Mouse (Mus musculus) right cerebral cortex, adult 18-20 months (tissue): ENCODE data around the gene Vmn1r59.
"Not testable (repeated sequence)": the region's sequence is repeated elsewhere in the genome, so short reads cannot be mapped to it uniquely, and the experiment has no call there.

Source experiments
- DNase-seq: peaks from one replicate; pipeline ENCODE4 v3.0.0; 2022; ENCODE audit warnings: mixed read lengths

Vmn1r59 gene

DNA sequence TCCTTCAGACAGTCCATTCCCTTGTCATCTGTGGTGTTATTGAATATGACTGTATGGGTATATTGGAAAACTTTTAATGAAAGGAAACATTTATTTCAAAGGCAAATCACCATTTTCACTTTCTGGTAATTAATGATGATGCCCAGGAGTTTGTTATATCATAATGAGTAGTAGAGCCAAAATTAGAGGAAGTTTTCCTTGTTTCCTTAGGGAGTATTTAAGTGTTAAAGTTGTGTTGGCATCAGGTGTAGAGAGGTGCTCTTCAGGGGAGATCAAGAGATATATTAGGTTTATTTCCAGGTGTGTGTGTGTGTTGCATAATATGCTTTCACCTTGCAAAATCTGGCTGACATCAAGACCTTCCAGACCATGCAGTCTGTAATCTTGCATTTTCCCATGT is at the start of gene Vmn1r59:
Gene Vmn1r59 (minus strand): TSS at position 101 of the 400 bp plus-strand sequence.
- DNase-seq: no peak

GRCm38 (mm10) chr7:5493856-5494255 is 37.3 kb upstream of the Vmn1r59 start, which contains the start of gene Vmn2r28:
Gene Vmn2r28 (minus strand): TSS chr7:5493956.
- DNase-seq: not testable (repeated sequence)

- not testable (repeated sequence) for DNase-seq
These were observed 2.6 kb downstream of the Vmn1r59 start for GRCm38 (mm10) chr7:5454011-5454410.

DNA sequence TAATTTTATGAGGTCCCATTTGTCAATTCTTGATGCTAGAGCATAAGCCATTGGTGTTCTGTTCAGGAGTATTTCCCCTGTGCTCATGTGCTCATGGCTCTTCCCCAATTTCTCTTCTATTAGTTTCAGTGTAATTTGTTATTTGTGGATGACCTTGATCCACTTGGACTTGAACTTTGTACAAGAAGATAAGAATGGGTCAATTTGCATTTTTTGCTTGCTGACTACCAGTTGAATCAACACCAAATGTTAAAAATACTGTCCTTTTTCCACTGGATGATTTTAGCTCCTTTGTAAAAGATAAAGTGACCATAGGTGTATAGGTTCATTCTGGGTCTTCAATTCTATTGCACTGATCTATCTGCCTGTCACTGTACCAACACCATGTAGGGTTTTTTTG is 7.9 kb downstream of the Vmn1r59 start:
- DNase-seq: no peak

DNA sequence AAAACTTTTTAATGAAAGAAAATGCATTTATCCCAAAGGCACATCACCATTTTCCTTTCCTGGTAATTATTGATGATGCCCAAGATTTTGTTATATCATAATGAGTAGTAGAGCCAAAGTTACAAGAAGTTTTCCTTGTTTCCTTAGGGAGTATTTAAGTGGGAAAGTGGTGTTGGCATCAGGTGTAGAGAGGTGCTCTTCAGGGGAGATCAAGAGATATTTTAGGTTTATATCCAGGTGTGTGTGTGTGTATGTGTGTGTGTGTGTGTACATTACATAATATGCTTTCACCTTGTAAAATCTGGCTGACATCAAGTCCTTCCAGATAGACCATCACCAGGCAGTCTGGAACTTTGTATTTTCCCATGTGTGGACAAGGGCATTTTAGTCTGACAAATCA is 43.3 kb downstream of the Vmn1r59 start, which contains the start of gene Vmn1r58:
Gene Vmn1r58 (minus strand): TSS at position 101 of the 400 bp plus-strand sequence.
- DNase-seq: not testable (repeated sequence)

DNA sequence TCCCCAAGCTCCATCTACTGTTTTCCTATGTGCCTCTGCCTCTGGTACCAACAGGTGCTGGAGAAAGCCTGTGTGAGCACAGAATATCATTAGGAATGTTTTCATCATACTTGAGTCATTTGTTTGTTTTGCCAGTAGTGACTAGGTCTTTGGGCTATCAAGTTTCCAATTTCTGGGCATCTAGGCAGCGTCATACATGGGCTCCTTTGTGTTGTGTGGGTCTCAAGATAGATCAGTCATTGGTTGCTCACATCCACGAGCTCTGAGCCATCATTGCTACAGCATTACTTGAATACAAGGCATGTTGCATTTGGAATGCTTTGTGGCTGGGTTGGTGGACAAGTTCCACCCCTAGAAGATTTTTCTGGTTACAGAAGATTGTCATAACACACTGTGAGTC is 50.4 kb downstream of the Vmn1r59 start:
- no peak for DNase-seq
